In the genomic region with DNA sequence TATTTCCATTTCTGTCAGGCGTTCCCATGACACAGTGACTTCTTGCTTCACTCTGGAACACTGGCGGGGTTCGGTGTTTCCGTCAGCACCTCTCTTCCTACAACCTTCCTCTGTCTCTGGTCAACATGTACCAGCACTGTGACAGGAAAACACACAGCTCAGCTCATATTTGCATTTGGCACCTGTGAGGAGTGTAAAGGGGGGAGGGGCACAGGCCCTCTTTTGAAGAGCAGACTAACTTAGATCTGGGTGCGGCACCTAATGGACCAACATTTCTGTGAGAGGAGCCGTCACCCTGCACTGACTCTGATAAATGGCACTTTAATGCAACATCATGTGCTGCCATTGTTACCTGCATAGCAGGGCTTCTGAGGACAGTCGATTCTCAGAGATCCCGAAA, we compare ENCODE assay signal across 26 mouse cellular contexts. TPM values are rescaled to one million over a fixed set of nuclear protein-coding genes. Genes with fewer than 3 reads are reported as not detected.
"Had no signal": no experiment of that assay in that cellular context is flagged by ENCODE, and none has a peak within 500 bp of the region (broad histone marks: within the 10 kb centered on the region; RNA-seq: fewer than 3 reads in every experiment).

No protein-coding gene starts in this region.

- H3K4me3 ChIP-seq: gastrocnemius, adult 2 months; heart, embryonic 10.5 days; heart, embryonic 12.5 days; hindbrain, embryonic 10.5 days; hindbrain, embryonic 12.5 days; intestine, embryonic 15.5 days; layer of hippocampus, adult 2 months; left cerebral cortex, adult 2 months; limb, embryonic 10.5 days; limb, embryonic 12.5 days had no signal

- H3K4me2 ChIP-seq: heart, embryonic 12.5 days; hindbrain, embryonic 12.5 days; hindbrain, embryonic 14.5 days; intestine, embryonic 15.5 days; limb, embryonic 12.5 days had no signal

- H3K27me3 ChIP-seq: intestine, embryonic 15.5 days had no signal

- H3K36me3 ChIP-seq: heart, embryonic 10.5 days; heart, embryonic 12.5 days; hindbrain, embryonic 10.5 days; hindbrain, embryonic 12.5 days; intestine, embryonic 15.5 days; limb, embryonic 10.5 days; limb, embryonic 12.5 days had no signal

- DNase-seq: gastrocnemius, adult 2 months; gastrocnemius, postnatal 10 days; gastrocnemius, postnatal 25 days; heart, adult 18-20 months; heart, postnatal 10 days; heart, postnatal 4 days; kidney, adult 18-20 months; kidney, adult 8-10 months; kidney, postnatal 10 days; kidney, postnatal 25 days; kidney, postnatal 4 days; liver had no signal

- H3K9ac ChIP-seq: heart, embryonic 12.5 days; hindbrain, embryonic 12.5 days; hindbrain, embryonic 14.5 days; intestine, embryonic 15.5 days; limb, embryonic 12.5 days had no signal

- H3K9me3 ChIP-seq: heart, embryonic 10.5 days; heart, embryonic 12.5 days; hindbrain, embryonic 10.5 days; hindbrain, embryonic 12.5 days; intestine, embryonic 15.5 days; limb, embryonic 10.5 days; limb, embryonic 12.5 days had no signal

- ATAC-seq: hindbrain, embryonic 16.5 days; inflammation-experienced regulatory T-cells, adult 6 months; intestine, embryonic 15.5 days; intestine, postnatal 0 days had no signal

- H3K27ac ChIP-seq: gastrocnemius, adult 2 months; heart, embryonic 10.5 days; hindbrain, embryonic 10.5 days; hindbrain, embryonic 12.5 days; hindbrain, embryonic 14.5 days; intestine, embryonic 15.5 days; layer of hippocampus, adult 2 months; left cerebral cortex, adult 2 months; limb, embryonic 10.5 days; limb, embryonic 12.5 days had no signal

RNA-seq across cellular contexts. Expression of a gene that starts 4.2 kb away (rescaled TPM):
- total RNA-seq: granulocyte monocyte progenitor cell, adult 5-6 weeks had no signal
